Mouse (Mus musculus): Measurements from ENCODE around the gene Tgfb1. TPM values are rescaled to one million over a fixed set of nuclear protein-coding genes. Genes with fewer than 3 reads are reported as not detected.

The Tgfb1 gene
- total RNA-seq, 2 experiments from 2014 or later = 7.0 to 8.6 TPM

- DNase-seq (ENCODE audit: extremely low spot score in 1 of 2, low spot score in 1 of 2) = no peak
Measured at GRCm38 (mm10) chr7:25729396-25729795, 42.6 kb downstream of the Tgfb1 start.

- no peak for DNase-seq (ENCODE audit: extremely low spot score in 1 of 2, low spot score in 1 of 2)
Measured at GRCm38 (mm10) chr7:25729862-25730261, 43.1 kb downstream of the Tgfb1 start.

- no peak for DNase-seq (ENCODE audit: extremely low spot score in 1 of 2, low spot score in 1 of 2)
Measured at GRCm38 (mm10) chr7:25731294-25732055, 44.7 kb downstream of the Tgfb1 start.

- no peak for DNase-seq (ENCODE audit: extremely low spot score in 1 of 2, low spot score in 1 of 2)
Measured at GRCm38 (mm10) chr7:25734991-25735390, 48.2 kb downstream of the Tgfb1 start.

GRCm38 (mm10) chr7:25736920-25737319 is 50.1 kb downstream of the Tgfb1 start:
- no peak for DNase-seq (ENCODE audit: extremely low spot score in 1 of 2, low spot score in 1 of 2)

GRCm38 (mm10) chr7:25738277-25738676 is 51.5 kb downstream of the Tgfb1 start:
- no peak for DNase-seq (ENCODE audit: extremely low spot score in 1 of 2, low spot score in 1 of 2)

- DNase-seq (ENCODE audit: extremely low spot score in 1 of 2, low spot score in 1 of 2) = no peak
Measured at GRCm38 (mm10) chr7:25746844-25747243, 60.0 kb downstream of the Tgfb1 start.

GRCm38 (mm10) chr7:25753076-25753475 is 66.3 kb downstream of the Tgfb1 start:
- no peak for DNase-seq (ENCODE audit: extremely low spot score in 1 of 2, low spot score in 1 of 2)

- DNase-seq (ENCODE audit: extremely low spot score in 1 of 2, low spot score in 1 of 2) = no peak
Measured at GRCm38 (mm10) chr7:25753643-25754438, 67.0 kb downstream of the Tgfb1 start.

GRCm38 (mm10) chr7:25754439-25754737 is 67.6 kb downstream of the Tgfb1 start:
- DNase-seq (ENCODE audit: extremely low spot score in 1 of 2, low spot score in 1 of 2) = no peak

Other genes with a start within 250 kb of the Tgfb1 start
- gene Ceacam1, start 209.4 kb upstream of the Tgfb1 start, total RNA-seq (2021) = 1 to 10 TPM; 3.1 TPM
- under 1 TPM; 0.27 to 0.28 TPM for gene Ceacam2, start 147.1 kb upstream of the Tgfb1 start, total RNA-seq (2021)
- under 1 TPM in 1 of 2 experiments, not detected in 1; 0.39 TPM for gene Erich4, start 71.1 kb upstream of the Tgfb1 start, total RNA-seq (2021)
- 10 to 100 TPM; 48.7 to 54.5 TPM for gene Dmac2, start 67.6 kb upstream of the Tgfb1 start, total RNA-seq (2021)
- gene B3gnt8, start 60.3 kb upstream of the Tgfb1 start, total RNA-seq (2021) = 1 to 10 TPM; 2.0 to 2.3 TPM
- gene Bckdha, start 28.0 kb upstream of the Tgfb1 start, total RNA-seq (2021) = 10 to 100 TPM; 40.1 to 45.5 TPM
- 10 to 100 TPM; 26.4 to 30.5 TPM for gene Exosc5, start 27.8 kb upstream of the Tgfb1 start, total RNA-seq (2021)
- 10 to 100 TPM; 12.7 to 16.5 TPM for gene Tmem91, start 11.8 kb upstream of the Tgfb1 start, total RNA-seq (2021)
- 10 to 100 TPM; 25.2 to 25.7 TPM for gene B9d2, start 6.2 kb upstream of the Tgfb1 start, total RNA-seq (2021)
- 10 to 100 TPM; 54.6 to 58.5 TPM for gene Ccdc97, start 32.1 kb downstream of the Tgfb1 start, total RNA-seq (2021)
- gene Hnrnpul1, start 67.8 kb downstream of the Tgfb1 start, total RNA-seq (2021) = 100 to 1,000 TPM; 103 to 114 TPM
- gene Axl, start 101.7 kb downstream of the Tgfb1 start, total RNA-seq (2021) = 10 to 100 TPM; 37.2 to 43.5 TPM
- gene Cyp2s1, start 129.9 kb downstream of the Tgfb1 start, total RNA-seq (2021) = 1 to 10 TPM; 1.2 to 1.3 TPM
- gene Cyp2b10, start 210.6 kb downstream of the Tgfb1 start, total RNA-seq (2021) = under 1 TPM; 0.19 to 0.27 TPM